Mouse (Mus musculus) frontal cortex, postnatal 14 days (tissue): ENCODE measurements at regions not wholly inside any gene's neighbourhood (a gene's known extent, or its start where the extent isn't known, plus 50 kb on each side); places are given as distances from the start of the nearest gene placed in this dataset.
"Not testable (repeated sequence)": the region's sequence is repeated elsewhere in the genome, so short reads cannot be mapped to it uniquely, and the experiment has no call there.

Source experiments
- DNase-seq, 2 experiments: peaks; one replicate each; pipeline ENCODE4 v3.0.0; 2022; ENCODE audit warnings: low spot score in 2 of 2

GRCm38 (mm10) chr6:5663433-5664175 lies 61.8 kb upstream of the Dync1i1 start:
- no peak for DNase-seq

- peak; percentile 33 to 71 for DNase-seq
These were observed 80.2 kb upstream of the Dync1i1 start for GRCm38 (mm10) chr6:5645150-5645732.

GRCm38 (mm10) chr6:5634222-5634621 lies 91.2 kb upstream of the Dync1i1 start:
- DNase-seq, result no peak

- DNase-seq, result peak in 1 of 2 experiments; percentile 48
These were observed 92.3 kb upstream of the Dync1i1 start for GRCm38 (mm10) chr6:5633036-5633708.

GRCm38 (mm10) chr6:5624085-5624484 lies 101.4 kb upstream of the Dync1i1 start:
- DNase-seq, result no peak

GRCm38 (mm10) chr6:5621582-5621981 lies 103.9 kb upstream of the Dync1i1 start:
- DNase-seq, result no peak

- DNase-seq, result no peak
These were observed 97.9 kb upstream of the Pdk4 start for GRCm38 (mm10) chr6:5594011-5594410.

- DNase-seq, result peak; percentile 14 to 53
These were observed 93.5 kb upstream of the Pdk4 start for GRCm38 (mm10) chr6:5589635-5590034.

GRCm38 (mm10) chr6:5582923-5583525 lies 86.9 kb upstream of the Pdk4 start:
- DNase-seq, result no peak

- not testable (repeated sequence) for DNase-seq
These were observed 80.8 kb upstream of the Pdk4 start for GRCm38 (mm10) chr6:5576891-5577290.

GRCm38 (mm10) chr6:5566582-5566981 lies 70.5 kb upstream of the Pdk4 start:
- no peak for DNase-seq

- DNase-seq, result no peak
These were observed 68.9 kb upstream of the Pdk4 start for GRCm38 (mm10) chr6:5565049-5565448.

- DNase-seq, result no peak
These were observed 57.7 kb upstream of the Pdk4 start for GRCm38 (mm10) chr6:5553703-5554394.

- no peak for DNase-seq
These were observed 54.0 kb upstream of the Pdk4 start for GRCm38 (mm10) chr6:5550067-5550466.
